Mouse (Mus musculus): ENCODE data around the gene 4930562C15Rik. TPM values are rescaled to one million over a fixed set of nuclear protein-coding genes. Genes with fewer than 3 reads are reported as not detected.

Gene 4930562C15Rik
- polyA plus RNA-seq, 1 experiment, result 4.9 TPM

DNA sequence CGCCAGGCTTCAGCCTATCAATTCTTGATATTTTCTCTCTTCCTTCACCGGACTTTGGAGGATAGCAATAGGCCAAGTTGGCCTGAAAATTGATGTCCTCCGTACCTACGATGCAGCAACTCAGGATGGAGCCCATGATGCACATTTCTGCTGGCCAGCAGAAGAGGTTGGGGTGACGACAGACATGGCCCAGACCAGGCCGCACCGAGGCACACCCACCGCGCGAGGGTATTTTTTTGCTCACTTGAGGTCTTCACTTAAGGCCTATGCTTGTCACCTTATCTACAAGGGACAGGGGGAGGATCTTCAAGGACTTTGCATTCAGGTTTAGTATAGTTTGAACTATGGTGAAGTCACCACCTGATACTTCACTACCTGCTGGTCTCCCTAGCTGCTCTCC is 49.7 kb downstream of the 4930562C15Rik start:
- 90% methylated on average over 10 of the region's 10 CpGs for WGBS
- no peak for DNase-seq
- TF ChIP-seq CTCF (IDR thresholded peaks at IDR 0.05; ENCODE audit: insufficient read depth, low read length) (no peak), POLR2A (IDR thresholded peaks at IDR 0.05; ENCODE audit: borderline replicate concordance, extremely low read depth, low read depth, low read length) (no peak)
- no peak overlapping the region for H3K4me3 ChIP-seq (replicated peaks; ENCODE audit: extremely low read depth, low read depth, low read length)
- peaks cover 11% of the 10 kb centered on the region for H3K4me1 ChIP-seq (ENCODE audit: control insufficient read depth, insufficient read depth, low read length)

GRCm38 (mm10) chr16:4885760-4886689 is 50.8 kb downstream of the 4930562C15Rik start, which contains the start of gene Mgrn1:
Mgrn1 (plus strand) TSS chr16:4886249.
- WGBS, result under 1% methylated on average over 52 of the region's 74 CpGs
- peak; percentile 79 for DNase-seq
- peak within 1 kb of the TSS; percentile 98 for H3K4me3 ChIP-seq (replicated peaks; ENCODE audit: extremely low read depth, low read depth, low read length)
- peaks cover 9% of the 10 kb centered on the region for H3K4me1 ChIP-seq (ENCODE audit: control insufficient read depth, insufficient read depth, low read length)
- TF ChIP-seq CTCF (IDR thresholded peaks at IDR 0.05; ENCODE audit: insufficient read depth, low read length), result no peak
- TF ChIP-seq POLR2A (IDR thresholded peaks at IDR 0.05; ENCODE audit: borderline replicate concordance, extremely low read depth, low read depth, low read length), result peak; percentile 39; the same call in 1 of the 2 replicates

DNA sequence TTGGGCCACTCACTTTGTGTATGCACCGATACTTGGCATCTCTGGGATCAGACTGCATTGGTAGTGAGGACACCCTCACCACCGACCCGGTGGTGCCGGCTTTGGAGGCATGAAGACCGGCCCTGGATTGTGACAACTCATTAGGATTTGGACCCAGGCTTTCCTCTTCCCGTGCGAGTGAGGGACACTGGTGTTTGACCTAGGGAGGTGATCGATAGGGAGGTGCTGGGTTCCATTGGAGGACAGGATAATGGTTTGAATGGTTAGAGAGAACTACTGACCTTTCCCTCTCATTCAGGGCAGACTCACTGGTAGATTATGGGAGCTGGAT is 51.4 kb downstream of the 4930562C15Rik start:
- no peak for DNase-seq
- H3K4me1 ChIP-seq (ENCODE audit: control insufficient read depth, insufficient read depth, low read length), result peaks cover 6% of the 10 kb centered on the region
- 4% methylated on average over 8 of the region's 8 CpGs for WGBS
- H3K4me3 ChIP-seq (replicated peaks; ENCODE audit: extremely low read depth, low read depth, low read length), result peak overlapping the region; percentile 98
- TF ChIP-seq CTCF (IDR thresholded peaks at IDR 0.05; ENCODE audit: insufficient read depth, low read length) (no peak), POLR2A (IDR thresholded peaks at IDR 0.05; ENCODE audit: borderline replicate concordance, extremely low read depth, low read depth, low read length) (no peak)

DNA sequence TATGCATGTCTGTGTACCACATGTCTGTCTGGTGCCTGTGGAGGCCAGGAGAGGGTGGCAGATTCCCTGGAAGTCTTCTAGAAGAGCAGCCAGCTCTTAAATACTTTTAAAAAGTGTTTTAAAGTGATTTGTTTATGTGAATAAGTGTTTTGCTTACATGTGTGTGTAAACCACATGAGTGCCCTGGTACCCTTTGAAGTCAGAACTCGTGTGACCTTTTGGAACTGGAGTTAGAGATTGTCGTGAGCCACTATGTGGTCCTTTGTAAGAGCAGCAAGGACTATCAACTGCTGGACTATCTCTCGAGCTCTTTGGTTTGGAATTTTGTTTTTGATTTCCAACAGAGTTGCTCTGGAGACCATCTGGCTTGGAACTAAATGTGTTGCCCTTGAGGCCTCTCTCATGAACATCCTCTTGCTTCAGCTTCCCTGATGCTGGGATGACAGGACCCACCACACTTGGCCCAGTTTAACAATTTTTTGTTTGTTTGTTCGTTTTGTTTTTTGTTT is 55.0 kb downstream of the 4930562C15Rik start:
- no peak for DNase-seq
- WGBS, result 26% methylated on average over 4 of the region's 4 CpGs
- Histone ChIP-seq H3K4me1 (ENCODE audit: control insufficient read depth, insufficient read depth, low read length) (peaks cover 19% of the 10 kb centered on the region), H3K4me3 (replicated peaks; ENCODE audit: extremely low read depth, low read depth, low read length) (no peak overlapping the region)
- TF ChIP-seq CTCF (IDR thresholded peaks at IDR 0.05; ENCODE audit: insufficient read depth, low read length) (no peak), POLR2A (IDR thresholded peaks at IDR 0.05; ENCODE audit: borderline replicate concordance, extremely low read depth, low read depth, low read length) (no peak)

GRCm38 (mm10) chr16:4892171-4892570 is 57.0 kb downstream of the 4930562C15Rik start:
- no peak for DNase-seq
- no peak overlapping the region for H3K4me3 ChIP-seq (replicated peaks; ENCODE audit: extremely low read depth, low read depth, low read length)
- TF ChIP-seq CTCF (IDR thresholded peaks at IDR 0.05; ENCODE audit: insufficient read depth, low read length) (no peak), POLR2A (IDR thresholded peaks at IDR 0.05; ENCODE audit: borderline replicate concordance, extremely low read depth, low read depth, low read length) (no peak)
- WGBS, result 62% methylated on average over 6 of the region's 6 CpGs
- H3K4me1 ChIP-seq (ENCODE audit: control insufficient read depth, insufficient read depth, low read length), result peaks cover 25% of the 10 kb centered on the region

DNA sequence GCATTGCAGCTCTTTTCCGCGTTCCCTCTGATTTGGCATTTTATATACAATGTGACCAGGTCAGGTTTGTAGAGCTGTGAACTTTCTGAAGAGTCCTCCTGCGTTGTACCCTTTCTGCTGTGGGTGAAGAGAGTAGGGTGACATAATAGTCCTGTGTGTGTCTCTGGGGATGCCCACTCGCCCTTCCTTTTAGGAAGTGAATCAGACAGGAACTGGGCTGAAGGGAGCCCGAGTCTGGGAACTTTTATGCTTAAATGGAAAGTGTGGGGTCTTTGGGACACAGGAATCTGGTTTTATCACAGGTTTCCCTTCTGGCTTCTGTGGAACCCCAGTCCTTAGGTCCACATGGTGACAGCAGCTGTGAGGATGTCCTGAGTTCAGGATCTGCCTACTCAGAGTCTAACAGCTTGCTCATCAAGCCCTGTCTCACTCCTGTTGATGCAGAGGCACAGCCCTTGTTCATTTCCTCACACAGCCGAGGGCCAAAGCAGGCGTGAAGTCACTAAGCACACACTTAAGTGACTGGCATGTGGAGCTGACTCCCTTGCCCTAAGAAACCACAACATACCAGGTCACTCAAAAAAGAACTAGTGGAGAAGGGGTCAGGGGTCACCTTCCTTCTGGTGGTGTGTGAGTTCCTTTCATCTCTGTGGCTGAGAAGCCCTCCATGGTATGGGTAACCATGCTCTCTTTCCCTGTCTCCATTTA is 59.1 kb downstream of the 4930562C15Rik start:
- Histone ChIP-seq H3K4me1 (ENCODE audit: control insufficient read depth, insufficient read depth, low read length) (peaks cover 29% of the 10 kb centered on the region), H3K4me3 (replicated peaks; ENCODE audit: extremely low read depth, low read depth, low read length) (no peak overlapping the region)
- 51% methylated on average over 7 of the region's 7 CpGs for WGBS
- peak; percentile 40 for DNase-seq
- no peak for TF ChIP-seq POLR2A (IDR thresholded peaks at IDR 0.05; ENCODE audit: borderline replicate concordance, extremely low read depth, low read depth, low read length)
- no peak for TF ChIP-seq CTCF (IDR thresholded peaks at IDR 0.05; ENCODE audit: insufficient read depth, low read length)

- TF ChIP-seq CTCF (IDR thresholded peaks at IDR 0.05; ENCODE audit: insufficient read depth, low read length), result no peak
- no peak for TF ChIP-seq POLR2A (IDR thresholded peaks at IDR 0.05; ENCODE audit: borderline replicate concordance, extremely low read depth, low read depth, low read length)
- 43% methylated on average over 5 of the region's 5 CpGs for WGBS
- Histone ChIP-seq H3K4me1 (ENCODE audit: control insufficient read depth, insufficient read depth, low read length) (peaks cover 29% of the 10 kb centered on the region), H3K4me3 (replicated peaks; ENCODE audit: extremely low read depth, low read depth, low read length) (no peak overlapping the region)
- no peak for DNase-seq
Measured at GRCm38 (mm10) chr16:4896249-4897027, 61.2 kb downstream of the 4930562C15Rik start.

- no peak for TF ChIP-seq POLR2A (IDR thresholded peaks at IDR 0.05; ENCODE audit: borderline replicate concordance, extremely low read depth, low read depth, low read length)
- peak; percentile 19; the same call in 1 of the 2 replicates for TF ChIP-seq CTCF (IDR thresholded peaks at IDR 0.05; ENCODE audit: insufficient read depth, low read length)
- H3K4me3 ChIP-seq (replicated peaks; ENCODE audit: extremely low read depth, low read depth, low read length), result no peak overlapping the region
- DNase-seq, result no peak
- 69% methylated on average over 7 of the region's 7 CpGs for WGBS
- H3K4me1 ChIP-seq (ENCODE audit: control insufficient read depth, insufficient read depth, low read length), result peaks cover 29% of the 10 kb centered on the region
Measured at GRCm38 (mm10) chr16:4897146-4897730, 62.0 kb downstream of the 4930562C15Rik start.

Measured in lung, adult 2 months (tissue).